Mouse (Mus musculus): Measurements from ENCODE around the gene Amh. TPM values are rescaled to one million over a fixed set of nuclear protein-coding genes. Genes with fewer than 3 reads are reported as not detected.

The Amh gene
- polyA plus RNA-seq, 1 experiment: not detected

GRCm38 (mm10) chr10:80790761-80791404, 14.2 kb upstream of the Amh start:
- H3K9me3 ChIP-seq (replicated peaks; ENCODE audit: control insufficient read depth, insufficient read depth, low read length, poor library complexity, severe bottlenecking): no peaks in the 10 kb centered on the region
- no peak overlapping the region for H3K27ac ChIP-seq (ENCODE audit: insufficient read depth, low read length)
- no peak overlapping the region for H3K4me3 ChIP-seq (ENCODE audit: low read depth, low read length)
- H3K27me3 ChIP-seq (ENCODE audit: control insufficient read depth, insufficient read depth, low read length, poor library complexity, severe bottlenecking): no peaks in the 10 kb centered on the region
- peaks cover 17% of the 10 kb centered on the region for H3K36me3 ChIP-seq (ENCODE audit: control insufficient read depth, insufficient read depth, low read length, poor library complexity, severe bottlenecking)
- H3K4me1 ChIP-seq (ENCODE audit: control insufficient read depth, insufficient read depth, low read length): peaks cover 2% of the 10 kb centered on the region
- no peak overlapping the region for H3K9ac ChIP-seq (ENCODE audit: low read depth, poor library complexity, severe bottlenecking)
- TF ChIP-seq POLR2A (IDR thresholded peaks at IDR 0.05; ENCODE audit: insufficient read depth, low read length) (no peak), CTCF (IDR thresholded peaks at IDR 0.05; ENCODE audit: low read depth, low read length) (no peak), EP300 (IDR thresholded peaks at IDR 0.05; ENCODE audit: insufficient read depth, low read depth, low read length) (no peak)

- H3K27ac ChIP-seq (ENCODE audit: insufficient read depth, low read length): no peak overlapping the region
- peaks cover 2% of the 10 kb centered on the region for H3K4me1 ChIP-seq (ENCODE audit: control insufficient read depth, insufficient read depth, low read length)
- no peaks in the 10 kb centered on the region for H3K9me3 ChIP-seq (replicated peaks; ENCODE audit: control insufficient read depth, insufficient read depth, low read length, poor library complexity, severe bottlenecking)
- H3K36me3 ChIP-seq (ENCODE audit: control insufficient read depth, insufficient read depth, low read length, poor library complexity, severe bottlenecking): peaks cover 13% of the 10 kb centered on the region
- no peak for TF ChIP-seq CTCF (IDR thresholded peaks at IDR 0.05; ENCODE audit: low read depth, low read length)
- TF ChIP-seq POLR2A (IDR thresholded peaks at IDR 0.05; ENCODE audit: insufficient read depth, low read length): no peak
- H3K9ac ChIP-seq (ENCODE audit: low read depth, poor library complexity, severe bottlenecking): peak overlapping the region; percentile 9; the same call in 1 of the 2 replicates
- H3K27me3 ChIP-seq (ENCODE audit: control insufficient read depth, insufficient read depth, low read length, poor library complexity, severe bottlenecking): no peaks in the 10 kb centered on the region
- peak overlapping the region; percentile 19 for H3K4me3 ChIP-seq (ENCODE audit: low read depth, low read length)
Observed at GRCm38 (mm10) chr10:80791476-80792174, 13.4 kb upstream of the Amh start.

- H3K4me1 ChIP-seq (ENCODE audit: control insufficient read depth, insufficient read depth, low read length): peaks cover 2% of the 10 kb centered on the region
- peaks cover 13% of the 10 kb centered on the region for H3K36me3 ChIP-seq (ENCODE audit: control insufficient read depth, insufficient read depth, low read length, poor library complexity, severe bottlenecking)
- peak overlapping the region; percentile 19 for H3K4me3 ChIP-seq (ENCODE audit: low read depth, low read length)
- no peaks in the 10 kb centered on the region for H3K9me3 ChIP-seq (replicated peaks; ENCODE audit: control insufficient read depth, insufficient read depth, low read length, poor library complexity, severe bottlenecking)
- H3K9ac ChIP-seq (ENCODE audit: low read depth, poor library complexity, severe bottlenecking): peak overlapping the region; percentile 9; the same call in 1 of the 2 replicates
- H3K27me3 ChIP-seq (ENCODE audit: control insufficient read depth, insufficient read depth, low read length, poor library complexity, severe bottlenecking): no peaks in the 10 kb centered on the region
- no peak for TF ChIP-seq CTCF (IDR thresholded peaks at IDR 0.05; ENCODE audit: low read depth, low read length)
- TF ChIP-seq EP300 (IDR thresholded peaks at IDR 0.05; ENCODE audit: insufficient read depth, low read depth, low read length): no peak
- TF ChIP-seq POLR2A (IDR thresholded peaks at IDR 0.05; ENCODE audit: insufficient read depth, low read length): no peak
- H3K27ac ChIP-seq (ENCODE audit: insufficient read depth, low read length): no peak overlapping the region
Observed at GRCm38 (mm10) chr10:80792175-80793032, 12.6 kb upstream of the Amh start.

- TF ChIP-seq CTCF (IDR thresholded peaks at IDR 0.05; ENCODE audit: low read depth, low read length): no peak
- TF ChIP-seq EP300 (IDR thresholded peaks at IDR 0.05; ENCODE audit: insufficient read depth, low read depth, low read length): no peak
- no peak for TF ChIP-seq POLR2A (IDR thresholded peaks at IDR 0.05; ENCODE audit: insufficient read depth, low read length)
- Histone ChIP-seq H3K36me3 (ENCODE audit: control insufficient read depth, insufficient read depth, low read length, poor library complexity, severe bottlenecking) (peaks cover 13% of the 10 kb centered on the region), H3K27me3 (ENCODE audit: control insufficient read depth, insufficient read depth, low read length, poor library complexity, severe bottlenecking) (no peaks in the 10 kb centered on the region), H3K4me3 (ENCODE audit: low read depth, low read length) (no peak overlapping the region), H3K27ac (ENCODE audit: insufficient read depth, low read length) (no peak overlapping the region), H3K9me3 (replicated peaks; ENCODE audit: control insufficient read depth, insufficient read depth, low read length, poor library complexity, severe bottlenecking) (no peaks in the 10 kb centered on the region), H3K4me1 (ENCODE audit: control insufficient read depth, insufficient read depth, low read length) (peaks cover 2% of the 10 kb centered on the region), H3K9ac (ENCODE audit: low read depth, poor library complexity, severe bottlenecking) (no peak overlapping the region)
Observed at GRCm38 (mm10) chr10:80793033-80793784, 11.8 kb upstream of the Amh start.

- Histone ChIP-seq H3K4me3 (ENCODE audit: low read depth, low read length) (no peak overlapping the region), H3K36me3 (ENCODE audit: control insufficient read depth, insufficient read depth, low read length, poor library complexity, severe bottlenecking) (peaks cover 8% of the 10 kb centered on the region; the same call in 1 of the 2 replicates)
Observed at GRCm38 (mm10) chr10:80793803-80794202, 11.2 kb upstream of the Amh start.

More at GRCm38 (mm10) chr10:80793803-80794202, 11.2 kb upstream of the Amh start:
- TF ChIP-seq EP300 (IDR thresholded peaks at IDR 0.05; ENCODE audit: insufficient read depth, low read depth, low read length) (no peak), POLR2A (IDR thresholded peaks at IDR 0.05; ENCODE audit: insufficient read depth, low read length) (no peak), CTCF (IDR thresholded peaks at IDR 0.05; ENCODE audit: low read depth, low read length) (no peak)
- no peak overlapping the region for H3K9ac ChIP-seq (ENCODE audit: low read depth, poor library complexity, severe bottlenecking)
- H3K27ac ChIP-seq (ENCODE audit: insufficient read depth, low read length): no peak overlapping the region
- H3K4me1 ChIP-seq (ENCODE audit: control insufficient read depth, insufficient read depth, low read length): peaks cover 2% of the 10 kb centered on the region
- H3K27me3 ChIP-seq (ENCODE audit: control insufficient read depth, insufficient read depth, low read length, poor library complexity, severe bottlenecking): no peaks in the 10 kb centered on the region
- H3K9me3 ChIP-seq (replicated peaks; ENCODE audit: control insufficient read depth, insufficient read depth, low read length, poor library complexity, severe bottlenecking): no peaks in the 10 kb centered on the region

Measured in ES-Bruce4 (cell line).